Mouse (Mus musculus): Measurements from ENCODE around the gene Agbl5. TPM values are rescaled to one million over a fixed set of nuclear protein-coding genes. Genes with fewer than 3 reads are reported as not detected.
A peak's percentile ranks its signal among the peaks of the same experiment; 100 is the strongest.

The Agbl5 gene
- polyA plus RNA-seq, 1 experiment: 3.1 TPM

GRCm38 (mm10) chr5:30913060-30913841, 24.8 kb downstream of the Agbl5 start, which contains the start of gene Emilin1:
Gene Emilin1, plus strand, starts transcription at chr5:30913402.
- Histone ChIP-seq H3K4me3 (peak within 1 kb of the TSS; percentile 13), H3ac (ENCODE audit: control insufficient read depth, insufficient read length) (no peak within 1 kb of the TSS), H3K4me2 (ENCODE audit: low read depth) (peak within 1 kb of the TSS; percentile 63), H3K36me3 (ENCODE audit: control insufficient read depth, insufficient read depth) (no peaks in the 10 kb centered on the region), H3K79me2 (ENCODE audit: control insufficient read depth, insufficient read depth) (no peaks in the 10 kb centered on the region), H3K27me3 (ENCODE audit: control insufficient read depth, insufficient read depth, insufficient read length) (no peaks in the 10 kb centered on the region)
- TF ChIP-seq SRF (IDR thresholded peaks at IDR 0.05; ENCODE audit: control insufficient read depth, insufficient read length, low read depth) (no peak), REST (IDR thresholded peaks at IDR 0.05; ENCODE audit: insufficient read depth, insufficient read length) (no peak), CEBPB (IDR thresholded peaks at IDR 0.05; ENCODE audit: insufficient read depth, poor library complexity, severe bottlenecking) (no peak), TCF12 (IDR thresholded peaks at IDR 0.05; ENCODE audit: insufficient read depth, poor library complexity, severe bottlenecking) (no peak), USF1 (IDR thresholded peaks at IDR 0.05; ENCODE audit: low read depth) (no peak), POLR2AphosphoS2 (IDR thresholded peaks at IDR 0.05; ENCODE audit: insufficient read length, low read depth) (no peak), MAX (IDR thresholded peaks at IDR 0.05; ENCODE audit: low read depth) (no peak), E2F4 (IDR thresholded peaks at IDR 0.05; ENCODE audit: insufficient read depth) (no peak), POLR2A (IDR thresholded peaks at IDR 0.05; ENCODE audit: insufficient read length, low read depth) (no peak), TCF3 (IDR thresholded peaks at IDR 0.05; ENCODE audit: insufficient read length, low read depth) (no peak), MYOD1 (IDR thresholded peaks at IDR 0.05; ENCODE audit: control insufficient read depth in 1 of 3, insufficient read length in 2 of 3, low read depth in 2 of 3) (no peak), MYOG (IDR thresholded peaks at IDR 0.05; ENCODE audit: control insufficient read depth in 1 of 3, insufficient read depth in 1 of 3, insufficient read length in 2 of 3, low read depth in 2 of 3) (no peak)

- H3K4me2 ChIP-seq (ENCODE audit: low read depth): peak overlapping the region; percentile 63
- H3ac ChIP-seq (ENCODE audit: control insufficient read depth, insufficient read length): no peak overlapping the region
- no peaks in the 10 kb centered on the region for H3K36me3 ChIP-seq (ENCODE audit: control insufficient read depth, insufficient read depth)
- H3K79me2 ChIP-seq (ENCODE audit: control insufficient read depth, insufficient read depth): no peaks in the 10 kb centered on the region
- no peaks in the 10 kb centered on the region for H3K27me3 ChIP-seq (ENCODE audit: control insufficient read depth, insufficient read depth, insufficient read length)
- TF ChIP-seq TCF12 (IDR thresholded peaks at IDR 0.05; ENCODE audit: insufficient read depth, poor library complexity, severe bottlenecking) (no peak), MYOD1 (IDR thresholded peaks at IDR 0.05; ENCODE audit: control insufficient read depth in 1 of 3, insufficient read length in 2 of 3, low read depth in 2 of 3) (no peak), MAX (IDR thresholded peaks at IDR 0.05; ENCODE audit: low read depth) (no peak), SRF (IDR thresholded peaks at IDR 0.05; ENCODE audit: control insufficient read depth, insufficient read length, low read depth) (no peak), TCF3 (IDR thresholded peaks at IDR 0.05; ENCODE audit: insufficient read length, low read depth) (no peak), USF1 (IDR thresholded peaks at IDR 0.05; ENCODE audit: low read depth) (no peak), POLR2AphosphoS2 (IDR thresholded peaks at IDR 0.05; ENCODE audit: insufficient read length, low read depth) (no peak), MYOG (IDR thresholded peaks at IDR 0.05; ENCODE audit: control insufficient read depth in 1 of 3, insufficient read depth in 1 of 3, insufficient read length in 2 of 3, low read depth in 2 of 3) (no peak), E2F4 (IDR thresholded peaks at IDR 0.05; ENCODE audit: insufficient read depth) (no peak), POLR2A (IDR thresholded peaks at IDR 0.05; ENCODE audit: insufficient read length, low read depth) (no peak), REST (IDR thresholded peaks at IDR 0.05; ENCODE audit: insufficient read depth, insufficient read length) (no peak), CEBPB (IDR thresholded peaks at IDR 0.05; ENCODE audit: insufficient read depth, poor library complexity, severe bottlenecking) (no peak)
- peak overlapping the region; percentile 13 for H3K4me3 ChIP-seq
These were observed 25.7 kb downstream of the Agbl5 start for GRCm38 (mm10) chr5:30914101-30914635.

DNA sequence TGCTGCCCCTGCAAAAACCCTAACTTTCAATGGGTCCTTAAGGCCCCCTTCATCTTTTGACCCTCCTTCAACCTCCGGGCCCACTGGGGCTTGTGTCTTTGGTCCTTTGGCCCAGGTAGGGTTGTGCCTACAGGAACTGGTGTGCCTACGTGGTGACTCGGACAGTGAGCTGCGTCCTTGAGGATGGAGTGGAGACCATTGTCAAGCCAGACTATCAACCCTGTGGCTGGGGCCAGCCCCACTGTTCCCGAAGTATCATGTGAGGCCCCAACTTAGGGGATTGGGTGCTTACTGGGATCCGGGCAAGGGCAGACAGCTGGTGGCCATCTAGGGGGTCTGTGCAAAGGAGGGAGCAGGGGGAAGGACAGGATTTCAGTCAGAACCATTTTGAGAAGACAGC, 26.4 kb downstream of the Agbl5 start:
- H3ac ChIP-seq (ENCODE audit: control insufficient read depth, insufficient read length): no peak overlapping the region
- H3K4me2 ChIP-seq (ENCODE audit: low read depth): peak overlapping the region; percentile 63
- no peaks in the 10 kb centered on the region for H3K36me3 ChIP-seq (ENCODE audit: control insufficient read depth, insufficient read depth)
- H3K79me2 ChIP-seq (ENCODE audit: control insufficient read depth, insufficient read depth): no peaks in the 10 kb centered on the region
- peak overlapping the region; percentile 13 for H3K4me3 ChIP-seq
- no peaks in the 10 kb centered on the region for H3K27me3 ChIP-seq (ENCODE audit: control insufficient read depth, insufficient read depth, insufficient read length)
- no peak for TF ChIP-seq REST (IDR thresholded peaks at IDR 0.05; ENCODE audit: insufficient read depth, insufficient read length)
- TF ChIP-seq TCF12 (IDR thresholded peaks at IDR 0.05; ENCODE audit: insufficient read depth, poor library complexity, severe bottlenecking): no peak
- TF ChIP-seq MYOG (IDR thresholded peaks at IDR 0.05; ENCODE audit: control insufficient read depth in 1 of 3, insufficient read depth in 1 of 3, insufficient read length in 2 of 3, low read depth in 2 of 3): no peak
- no peak for TF ChIP-seq TCF3 (IDR thresholded peaks at IDR 0.05; ENCODE audit: insufficient read length, low read depth)

- Histone ChIP-seq H3K27me3 (ENCODE audit: control insufficient read depth, insufficient read depth, insufficient read length) (no peaks in the 10 kb centered on the region), H3ac (ENCODE audit: control insufficient read depth, insufficient read length) (no peak overlapping the region), H3K4me2 (ENCODE audit: low read depth) (peak overlapping the region; percentile 63), H3K4me3 (no peak overlapping the region), H3K79me2 (ENCODE audit: control insufficient read depth, insufficient read depth) (no peaks in the 10 kb centered on the region), H3K36me3 (ENCODE audit: control insufficient read depth, insufficient read depth) (no peaks in the 10 kb centered on the region)
- TF ChIP-seq MAX (IDR thresholded peaks at IDR 0.05; ENCODE audit: low read depth) (no peak), MYOD1 (IDR thresholded peaks at IDR 0.05; ENCODE audit: control insufficient read depth in 1 of 3, insufficient read length in 2 of 3, low read depth in 2 of 3) (peak in 1 of 3 experiments; percentile 4)
These were observed 27.0 kb downstream of the Agbl5 start for GRCm38 (mm10) chr5:30915456-30915855.

GRCm38 (mm10) chr5:30915974-30916433, 27.5 kb downstream of the Agbl5 start:
- no peaks in the 10 kb centered on the region for H3K79me2 ChIP-seq (ENCODE audit: control insufficient read depth, insufficient read depth)
- no peak for TF ChIP-seq SRF (IDR thresholded peaks at IDR 0.05; ENCODE audit: control insufficient read depth, insufficient read length, low read depth)
- TF ChIP-seq MYOD1 (IDR thresholded peaks at IDR 0.05; ENCODE audit: control insufficient read depth in 1 of 3, insufficient read length in 2 of 3, low read depth in 2 of 3): peak; percentile 54 to 75 (median 61)
- no peak for TF ChIP-seq CEBPB (IDR thresholded peaks at IDR 0.05; ENCODE audit: insufficient read depth, poor library complexity, severe bottlenecking)
- TF ChIP-seq MAX (IDR thresholded peaks at IDR 0.05; ENCODE audit: low read depth): no peak
- TF ChIP-seq POLR2AphosphoS2 (IDR thresholded peaks at IDR 0.05; ENCODE audit: insufficient read length, low read depth): no peak
- TF ChIP-seq MYOG (IDR thresholded peaks at IDR 0.05; ENCODE audit: control insufficient read depth in 1 of 3, insufficient read depth in 1 of 3, insufficient read length in 2 of 3, low read depth in 2 of 3): peak in 1 of 3 experiments; percentile 84
- TF ChIP-seq E2F4 (IDR thresholded peaks at IDR 0.05; ENCODE audit: insufficient read depth): no peak
- TF ChIP-seq TCF12 (IDR thresholded peaks at IDR 0.05; ENCODE audit: insufficient read depth, poor library complexity, severe bottlenecking): peak; percentile 42
- no peak for TF ChIP-seq POLR2A (IDR thresholded peaks at IDR 0.05; ENCODE audit: insufficient read length, low read depth)
- no peak for TF ChIP-seq TCF3 (IDR thresholded peaks at IDR 0.05; ENCODE audit: insufficient read length, low read depth)
- TF ChIP-seq REST (IDR thresholded peaks at IDR 0.05; ENCODE audit: insufficient read depth, insufficient read length): no peak
- TF ChIP-seq USF1 (IDR thresholded peaks at IDR 0.05; ENCODE audit: low read depth): no peak
- no peak overlapping the region for H3K4me3 ChIP-seq
- H3K36me3 ChIP-seq (ENCODE audit: control insufficient read depth, insufficient read depth): no peaks in the 10 kb centered on the region
- no peaks in the 10 kb centered on the region for H3K27me3 ChIP-seq (ENCODE audit: control insufficient read depth, insufficient read depth, insufficient read length)
- no peak overlapping the region for H3ac ChIP-seq (ENCODE audit: control insufficient read depth, insufficient read length)
- peak overlapping the region; percentile 57 for H3K4me2 ChIP-seq (ENCODE audit: low read depth)
